Mouse (Mus musculus): Measurements from ENCODE around the gene Bag5.
A peak's percentile ranks its signal among the peaks of the same experiment; 100 is the strongest.
"Not testable (repeated sequence)": the region's sequence is repeated elsewhere in the genome, so short reads cannot be mapped to it uniquely, and the experiment has no call there.

Gene Bag5

DNA sequence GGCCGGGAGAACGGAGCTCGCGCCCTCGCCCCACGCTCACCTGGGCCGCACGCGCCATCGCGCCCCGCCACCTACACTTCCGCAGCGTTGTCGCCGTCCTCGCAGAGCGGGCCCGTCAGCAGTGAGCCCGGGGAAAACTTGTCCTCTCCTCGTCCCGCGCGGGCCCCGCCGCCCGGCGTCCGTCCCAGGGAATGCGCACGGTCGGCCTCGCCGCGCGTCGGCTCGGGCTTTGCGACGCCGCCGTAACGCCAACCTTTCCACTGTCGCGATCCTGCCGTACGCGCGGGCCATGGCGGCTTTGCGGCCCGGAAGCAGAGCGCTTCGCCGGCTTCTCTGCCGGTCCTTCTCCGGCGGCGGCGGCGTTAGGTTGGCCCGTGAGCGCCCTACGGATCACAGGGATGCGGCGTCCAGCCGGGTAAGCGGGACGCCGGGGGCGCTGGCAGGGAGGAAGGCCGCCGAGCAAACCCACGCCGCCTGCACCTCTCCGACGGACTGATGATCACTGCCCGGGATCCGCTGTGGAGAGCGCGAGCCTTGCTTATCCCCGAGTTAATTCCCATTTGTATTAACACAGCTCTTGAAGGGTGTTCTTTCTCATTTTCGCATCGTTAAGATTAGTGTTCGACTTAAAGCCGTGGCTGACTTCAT lies at the start of gene Bag5, which contains the start of gene Apopt1:
Gene Bag5, minus strand, starts transcription at position 254 of the 648 bp plus-strand sequence.
Gene Apopt1, plus strand, starts transcription at position 258 of the 648 bp plus-strand sequence.
- DNase-seq, result peak; percentile 86

DNA sequence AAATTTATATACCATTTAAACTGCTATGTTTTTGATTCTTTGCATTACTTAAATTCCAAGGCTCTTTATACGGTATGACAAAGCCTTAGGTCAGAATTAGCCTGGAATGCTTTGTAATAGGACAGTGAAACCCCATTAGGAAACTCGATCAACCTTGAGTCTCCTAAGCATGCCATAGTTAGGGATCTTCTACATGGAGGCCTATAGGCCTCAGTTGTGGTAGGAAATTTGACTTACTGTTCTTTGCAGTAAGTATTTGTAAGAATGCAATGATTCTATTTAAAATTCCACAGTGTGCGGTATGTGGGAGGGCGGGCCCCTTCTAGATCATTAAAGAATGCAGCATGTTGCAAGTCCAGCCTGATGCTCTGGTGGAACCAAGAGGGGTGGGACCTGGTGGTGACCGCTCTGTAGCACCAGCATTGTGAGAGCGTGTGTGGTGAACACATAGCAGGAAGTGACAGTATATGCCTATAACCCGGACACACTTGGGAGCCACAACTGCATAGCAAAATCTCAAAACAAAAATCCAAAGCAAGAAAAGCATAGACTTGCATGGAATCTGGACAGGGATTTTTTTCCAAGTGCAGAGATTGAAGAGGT lies 47.4 kb upstream of the Bag5 start:
- no peak for DNase-seq

DNA sequence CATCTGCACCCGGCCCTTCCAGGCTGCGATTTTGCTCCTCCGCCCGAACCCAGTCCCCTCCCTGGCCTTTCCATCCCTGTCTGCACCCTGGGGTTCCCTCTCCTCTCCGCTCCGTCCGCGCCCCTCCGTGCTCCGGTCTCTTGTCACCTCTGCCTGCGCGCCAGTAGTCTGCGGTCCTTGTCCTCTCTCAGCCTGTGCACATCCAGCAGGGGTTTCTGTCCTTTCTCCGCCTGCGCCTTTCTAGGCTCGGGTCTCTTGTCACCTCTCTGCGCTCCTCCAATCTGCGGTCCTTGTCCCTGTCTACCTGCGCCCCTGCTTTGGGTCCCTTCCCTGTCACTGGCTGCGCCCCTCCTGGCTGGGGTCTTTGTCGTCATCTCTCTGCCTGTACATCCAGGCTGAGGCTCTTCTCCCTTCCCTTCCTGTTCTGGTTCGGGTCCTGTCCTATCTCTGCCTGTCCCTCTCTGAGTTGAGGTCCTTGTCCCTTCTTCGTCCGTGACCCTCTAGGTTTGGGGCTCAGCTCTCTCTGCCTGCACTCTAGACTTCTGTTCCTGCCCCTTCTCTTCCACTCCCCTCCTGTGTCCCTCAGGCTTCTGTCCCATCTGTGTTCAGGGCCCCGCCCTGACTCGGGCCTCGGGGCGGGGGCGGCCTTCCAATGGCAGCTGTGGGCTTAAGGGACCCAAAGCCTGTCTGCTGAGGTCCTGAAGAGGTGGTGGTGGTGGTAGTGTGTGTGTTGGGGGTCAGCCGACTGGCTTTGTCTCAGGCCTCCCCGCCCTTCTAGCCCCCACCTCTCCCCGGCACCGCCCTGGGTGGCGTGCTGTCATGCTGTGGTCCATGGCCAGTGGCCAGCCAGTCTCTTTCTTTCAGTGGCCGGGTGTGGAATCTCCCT lies 46.4 kb upstream of the Bag5 start:
- DNase-seq, result peak; percentile 42

DNA sequence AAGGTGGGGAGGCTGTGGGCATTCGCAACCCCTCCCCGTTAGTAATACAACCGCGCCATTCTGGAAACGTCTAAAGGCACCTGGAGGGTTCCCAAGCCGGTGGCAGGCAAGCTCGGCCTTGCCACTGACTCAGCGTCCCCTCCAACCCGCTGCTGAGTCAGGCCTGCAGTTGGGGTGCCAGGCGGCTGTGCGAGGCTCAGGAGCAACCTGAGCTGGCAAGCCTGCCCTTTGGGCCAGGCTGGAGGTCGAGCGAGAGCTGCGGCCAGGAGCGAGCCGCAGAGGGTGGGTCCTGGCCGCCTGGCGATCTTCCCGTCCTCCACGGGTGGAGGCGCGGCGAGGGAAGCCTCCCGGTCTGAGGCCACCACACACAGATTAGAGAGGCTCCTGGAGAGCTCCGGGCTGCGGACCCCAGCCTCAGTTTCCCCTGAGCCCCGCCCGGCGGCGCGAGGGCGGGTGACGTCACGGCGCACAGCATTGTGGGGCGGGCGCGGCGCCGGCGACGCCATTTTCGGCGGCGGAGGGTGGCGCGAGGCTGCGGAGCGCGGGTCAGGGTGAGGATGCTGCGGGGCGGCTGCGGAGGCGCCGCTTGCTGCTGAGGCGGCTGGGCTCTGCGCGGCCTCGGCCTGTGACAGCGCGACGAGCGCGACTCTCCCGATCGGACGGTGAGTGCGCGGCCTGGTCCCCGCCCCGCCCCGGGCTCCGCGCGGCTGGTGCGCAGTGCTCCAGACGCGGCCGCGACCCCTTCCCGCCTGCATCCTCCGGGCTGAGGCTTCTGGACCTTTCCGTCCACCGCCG lies 45.5 kb upstream of the Bag5 start, which contains the start of gene Klc1:
Gene Klc1, plus strand, starts transcription at position 469 of the 795 bp plus-strand sequence.
- peak; percentile 81 for DNase-seq

DNA sequence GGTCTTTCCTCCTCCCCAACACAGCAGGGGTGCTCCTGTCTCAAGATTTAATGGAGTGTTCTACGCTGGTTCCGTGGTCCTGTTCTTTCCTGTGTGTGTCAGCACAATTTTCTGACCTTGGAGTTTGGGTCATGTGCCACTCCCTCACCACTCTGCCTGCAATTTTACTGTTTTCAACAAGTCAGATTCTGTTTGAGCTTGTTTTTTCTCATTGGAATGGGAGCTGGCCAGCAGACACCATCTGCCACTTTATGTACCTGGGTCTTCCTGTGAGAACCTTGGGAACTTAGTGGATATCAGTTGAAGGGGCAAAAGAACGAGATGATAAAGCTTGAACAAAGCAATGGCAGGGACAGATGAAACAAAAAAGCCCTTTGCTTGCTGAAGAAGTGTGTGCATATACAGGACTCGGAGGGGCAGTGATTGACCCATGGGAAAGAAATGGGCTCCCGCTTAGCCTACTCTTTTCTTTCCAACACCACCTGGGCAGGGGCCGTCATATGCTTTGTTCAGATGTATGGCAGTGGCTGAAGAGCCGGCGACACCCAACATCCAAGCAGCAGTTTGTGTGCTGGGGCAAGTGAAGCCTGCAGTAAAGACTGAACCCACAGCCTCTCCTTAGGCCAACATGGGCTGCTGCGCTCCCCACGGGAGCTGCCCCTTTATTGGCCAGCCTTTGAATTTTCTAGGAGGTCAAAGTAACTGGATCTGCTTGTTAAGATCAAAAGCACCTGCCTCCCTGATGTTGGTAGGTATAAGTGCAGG lies 44.7 kb upstream of the Bag5 start:
- DNase-seq, result no peak

DNA sequence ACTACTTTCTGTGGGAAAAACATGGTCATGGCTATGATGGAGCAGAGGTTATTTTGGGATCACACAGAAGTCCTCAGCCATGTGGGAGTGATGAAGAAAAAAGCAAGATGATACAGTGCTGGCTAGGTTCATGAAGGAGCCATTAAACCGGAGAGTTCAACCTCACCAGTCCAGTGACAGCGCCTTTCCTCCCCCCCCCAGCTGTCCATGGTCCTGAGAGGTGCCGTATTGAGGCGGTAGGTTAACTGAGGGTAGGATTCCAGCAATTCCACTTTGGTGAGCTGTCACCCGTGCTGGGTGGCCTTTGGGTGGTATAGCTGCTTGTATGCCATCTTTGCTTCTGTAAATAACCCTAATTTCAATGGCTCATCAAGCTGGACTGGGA lies 43.6 kb upstream of the Bag5 start:
- DNase-seq, result no peak

DNA sequence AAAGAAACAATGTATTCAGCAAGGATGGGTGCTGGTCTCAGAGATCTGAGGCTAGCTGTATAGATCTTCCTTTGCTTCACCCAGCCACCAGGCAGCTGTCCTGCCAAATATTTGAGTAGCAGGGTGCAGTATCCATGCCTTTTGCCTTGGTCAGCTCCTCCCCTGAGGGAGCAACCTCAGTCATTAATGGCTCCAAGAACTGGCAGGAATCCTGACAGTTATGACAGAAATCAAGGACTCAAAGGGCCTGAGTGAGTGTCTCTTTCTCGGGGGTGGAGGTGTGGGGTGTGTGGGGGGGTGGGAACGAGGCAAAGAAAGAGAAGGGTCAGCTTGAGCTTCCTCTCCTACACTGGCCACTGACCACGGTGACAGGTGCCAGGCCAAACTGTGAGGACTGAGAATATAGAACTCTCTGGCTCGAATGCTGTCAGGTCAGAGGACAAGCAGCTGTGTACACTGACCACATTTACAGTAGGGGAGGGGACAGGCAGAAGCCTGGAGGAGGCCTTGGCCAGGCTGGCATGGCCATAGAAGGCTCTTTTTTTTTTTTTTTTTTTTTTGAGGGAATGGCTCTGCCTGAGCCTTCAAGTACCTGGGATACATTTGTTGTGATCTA lies 43.1 kb upstream of the Bag5 start:
- DNase-seq, result no peak

DNA sequence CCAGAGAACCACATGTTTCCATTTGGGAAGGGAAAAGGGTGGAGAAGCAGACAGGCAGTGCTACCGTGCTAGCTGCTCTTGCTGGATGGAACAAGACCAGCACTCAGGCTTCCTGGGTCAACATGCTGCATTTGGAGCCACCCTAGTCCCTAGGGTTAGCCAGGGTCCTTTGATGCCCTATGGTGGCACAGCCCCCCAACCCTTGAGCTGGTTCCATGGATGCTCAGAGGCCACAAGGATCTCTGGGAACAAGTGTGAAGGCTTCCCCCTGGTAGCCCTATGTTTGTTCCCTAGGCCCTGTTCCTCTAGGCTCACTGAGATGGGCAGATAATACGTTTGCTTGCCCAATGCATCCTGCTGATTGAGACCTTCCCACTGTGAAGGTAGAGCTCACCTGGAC lies 42.2 kb upstream of the Bag5 start:
- DNase-seq, result no peak

DNA sequence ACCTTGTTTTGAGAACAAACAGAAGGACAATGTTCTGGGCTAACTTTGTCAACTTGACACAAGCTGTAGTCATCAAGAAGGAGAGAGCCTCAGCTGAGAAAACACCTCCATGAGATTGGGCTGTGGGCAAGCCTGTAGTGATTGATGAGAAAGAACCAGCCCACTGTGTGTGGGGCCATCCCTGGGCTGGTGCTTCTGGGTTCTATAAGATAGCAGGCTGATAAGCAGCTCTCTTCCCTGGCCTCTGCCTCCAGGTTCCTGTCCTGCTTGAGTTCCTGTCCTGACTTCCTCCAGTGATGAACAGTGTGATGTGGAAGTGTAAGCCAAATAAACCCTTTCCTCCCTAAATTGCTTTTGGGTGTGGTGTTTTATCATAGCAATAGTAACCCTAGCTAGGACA lies 41.7 kb upstream of the Bag5 start:
- no peak for DNase-seq

DNA sequence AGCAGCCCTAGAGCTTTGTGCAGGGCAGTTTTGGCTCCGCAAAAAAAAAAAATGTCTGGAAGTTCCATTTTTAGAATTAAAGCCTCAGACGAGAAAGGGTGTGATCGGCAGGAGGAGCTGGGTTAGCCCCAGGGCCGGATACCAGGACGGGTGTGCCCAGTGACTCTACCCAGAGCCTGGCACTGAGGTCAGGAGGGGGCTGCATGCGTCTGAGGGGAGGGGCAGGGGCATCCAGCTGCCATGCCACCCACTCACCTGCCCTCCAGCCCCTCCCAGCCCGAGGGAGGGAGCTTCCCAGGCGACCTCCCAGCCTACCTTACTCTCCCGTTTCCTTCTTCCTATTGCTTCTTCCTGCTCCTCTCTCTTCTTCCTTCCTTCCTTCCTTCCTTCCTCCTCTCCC lies 40.3 kb upstream of the Bag5 start:
- DNase-seq, result no peak

DNA sequence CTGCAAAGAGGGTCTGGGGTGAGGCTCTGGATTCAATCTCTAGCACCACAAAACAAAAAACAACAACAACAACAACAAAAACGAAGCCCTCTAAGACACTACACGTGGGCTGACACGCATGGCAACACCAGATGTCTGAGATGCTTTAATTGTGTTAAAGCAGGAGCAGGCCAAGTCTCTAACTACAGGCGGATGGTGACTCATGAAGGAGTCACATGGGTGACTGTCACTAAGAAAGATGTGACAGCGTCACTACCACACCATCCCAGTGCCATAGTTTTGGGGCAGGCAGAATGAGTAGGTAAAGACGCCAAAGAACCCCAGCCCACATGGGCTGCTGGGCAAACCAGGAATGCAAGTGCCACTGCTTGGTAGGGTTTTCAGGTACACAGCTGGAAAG lies 39.4 kb upstream of the Bag5 start:
- DNase-seq, result no peak

DNA sequence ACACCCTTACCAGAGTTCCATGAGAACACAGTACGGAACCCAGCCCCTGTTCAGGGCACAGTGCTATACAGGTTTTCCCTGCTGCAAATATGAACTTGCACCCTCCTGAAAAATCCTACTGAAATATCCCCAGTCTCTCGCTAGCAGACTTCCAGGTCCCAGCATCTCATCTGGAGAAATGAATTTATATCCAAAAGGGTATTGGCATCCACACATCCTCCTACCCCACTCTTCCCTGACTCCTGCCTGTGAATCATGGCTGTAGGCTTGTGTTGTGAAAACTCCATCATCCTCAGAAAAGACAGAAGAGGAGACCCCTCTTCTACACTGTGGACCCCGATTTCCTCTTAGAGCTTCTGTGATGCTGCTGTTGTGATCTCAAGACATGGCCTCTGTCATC lies 37.7 kb upstream of the Bag5 start:
- no peak for DNase-seq

DNA sequence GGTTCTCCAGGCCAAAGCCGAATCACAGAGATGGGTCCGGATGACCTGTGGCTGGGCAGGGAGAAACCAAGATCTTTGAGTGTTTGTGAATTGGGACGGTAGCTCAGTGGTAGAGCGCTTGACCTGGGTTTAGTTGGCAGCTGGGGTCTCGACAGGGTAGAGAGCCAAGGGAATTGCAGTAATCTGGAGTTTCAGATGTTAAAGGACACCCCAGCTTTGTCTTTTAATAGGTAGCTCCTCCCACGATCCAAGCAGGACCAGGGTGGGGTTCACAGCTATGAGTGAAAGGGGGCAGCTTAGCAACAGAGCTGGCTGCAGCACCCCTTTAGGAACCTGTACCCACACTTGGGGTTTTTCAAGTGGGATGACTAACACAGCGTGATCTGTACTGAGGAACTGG lies 34.4 kb upstream of the Bag5 start:
- no peak for DNase-seq

DNA sequence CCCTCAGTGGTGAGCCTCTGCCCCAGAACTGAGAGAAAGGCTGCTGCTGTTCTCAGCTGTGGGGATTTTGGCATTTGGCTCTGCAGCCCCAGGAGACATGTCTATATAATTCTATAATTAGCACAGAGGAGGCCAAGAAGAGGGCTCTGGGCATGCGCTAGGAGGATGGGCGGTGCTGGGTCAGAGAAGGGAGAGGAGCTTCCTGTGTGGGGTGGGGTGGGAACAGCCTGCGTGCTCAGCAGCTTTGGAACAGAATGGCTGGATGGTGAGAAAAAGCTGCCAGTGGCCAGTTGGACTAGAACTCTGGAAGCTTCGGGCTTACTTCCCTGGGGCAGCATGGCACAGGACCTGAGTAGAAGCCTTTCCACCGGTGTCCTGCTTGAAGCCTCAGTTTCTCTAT lies 33.0 kb upstream of the Bag5 start:
- peak; percentile 76 for DNase-seq

DNA sequence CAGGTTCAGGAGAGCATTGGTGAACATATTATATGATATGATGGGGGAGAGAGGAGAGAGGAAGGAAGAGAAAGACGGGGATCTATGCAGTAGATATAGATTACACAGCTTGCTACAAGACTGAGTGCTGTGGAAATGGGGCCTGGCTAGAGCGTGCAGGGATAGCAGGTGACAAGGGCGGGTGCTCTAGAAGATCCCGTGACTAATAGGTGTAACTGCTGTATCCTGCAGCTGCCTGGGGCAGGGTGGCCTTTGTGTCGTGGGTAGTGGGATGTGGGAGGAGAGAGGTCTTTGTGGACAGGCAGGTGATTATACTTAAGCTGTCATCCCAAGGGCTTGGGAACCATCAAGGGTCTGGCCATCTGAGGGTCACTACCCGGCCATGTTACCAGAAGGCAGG lies 32.2 kb upstream of the Bag5 start:
- DNase-seq, result no peak

DNA sequence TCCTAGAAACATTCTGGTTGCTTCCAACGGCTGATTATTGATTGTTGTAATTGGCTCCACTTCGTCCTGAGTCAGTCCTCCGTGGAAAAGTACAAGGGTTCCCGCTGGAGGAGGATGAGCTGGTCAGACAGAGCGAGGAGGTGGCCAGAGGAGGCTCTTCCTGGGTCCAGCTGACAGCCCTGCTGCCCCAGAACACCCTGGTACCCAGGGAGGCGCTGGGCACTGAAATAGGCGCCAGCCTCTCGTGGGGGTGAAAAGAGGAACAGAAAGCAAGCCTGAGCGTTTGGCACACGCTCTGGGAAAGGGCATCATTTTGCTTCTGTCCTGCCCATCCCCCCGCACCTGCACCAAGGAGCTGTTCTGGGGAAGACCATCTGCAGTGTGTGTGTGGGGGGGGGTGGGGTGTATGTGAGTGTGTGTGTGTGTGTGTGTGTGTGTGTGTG lies 30.9 kb upstream of the Bag5 start:
- no peak for DNase-seq

DNA sequence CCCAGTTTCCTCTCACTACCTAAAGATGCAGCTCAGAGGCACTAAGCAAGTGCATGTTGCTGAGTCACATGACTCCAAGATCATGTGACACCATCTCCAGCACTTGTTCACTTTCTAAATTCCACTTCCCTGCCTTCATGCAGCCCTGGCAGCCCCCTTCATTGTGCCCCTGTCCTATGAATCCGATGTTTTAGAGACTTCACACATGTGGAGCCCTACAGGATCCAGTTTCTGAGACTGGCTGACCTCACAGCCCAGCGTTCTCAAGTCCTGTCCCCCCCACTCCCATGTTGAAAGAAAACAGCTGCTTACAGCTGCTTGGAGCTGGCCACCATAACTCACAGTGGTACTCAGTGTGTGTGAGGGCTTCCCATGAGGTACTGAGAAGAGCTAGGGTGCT lies 30.4 kb upstream of the Bag5 start:
- DNase-seq, result no peak

DNA sequence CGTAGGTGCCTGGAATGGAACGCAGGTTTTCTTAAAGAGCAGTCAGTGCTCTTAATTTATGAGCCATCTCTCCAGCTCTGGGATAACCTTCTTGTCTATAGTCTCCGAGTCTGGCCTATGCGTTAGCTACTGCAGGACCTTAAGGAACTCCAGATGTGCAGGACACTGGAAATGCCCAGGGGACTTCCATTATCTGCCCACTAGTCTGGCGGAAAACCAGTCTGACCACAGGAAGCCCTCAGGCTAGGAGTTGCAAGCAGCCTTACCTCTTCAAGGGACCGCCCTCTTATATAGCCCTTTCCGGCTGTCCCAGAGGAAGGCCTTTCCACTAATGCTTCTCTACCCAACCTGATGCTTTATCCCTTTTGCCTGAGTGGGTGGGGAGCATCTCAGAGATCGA lies 28.3 kb upstream of the Bag5 start:
- no peak for DNase-seq

DNA sequence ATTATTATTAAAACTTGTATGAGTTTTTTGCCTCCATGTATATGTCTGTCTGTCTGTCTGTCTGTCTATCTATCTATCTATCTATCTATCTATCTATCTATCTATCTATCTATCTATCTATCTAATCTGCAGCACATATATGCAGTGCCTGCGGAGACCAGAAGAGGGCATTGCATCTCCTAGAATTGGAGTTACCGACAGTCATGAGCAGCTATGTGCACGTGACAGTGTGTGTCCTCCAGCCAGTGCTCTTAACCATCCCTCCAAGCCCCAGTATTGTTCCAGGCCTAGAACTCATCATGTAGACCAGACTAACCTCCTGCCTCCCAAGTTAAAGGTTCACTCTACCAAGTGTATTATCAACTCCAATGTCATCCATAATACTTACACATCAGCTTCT lies 25.7 kb upstream of the Bag5 start:
- peak; percentile 38 for DNase-seq

DNA sequence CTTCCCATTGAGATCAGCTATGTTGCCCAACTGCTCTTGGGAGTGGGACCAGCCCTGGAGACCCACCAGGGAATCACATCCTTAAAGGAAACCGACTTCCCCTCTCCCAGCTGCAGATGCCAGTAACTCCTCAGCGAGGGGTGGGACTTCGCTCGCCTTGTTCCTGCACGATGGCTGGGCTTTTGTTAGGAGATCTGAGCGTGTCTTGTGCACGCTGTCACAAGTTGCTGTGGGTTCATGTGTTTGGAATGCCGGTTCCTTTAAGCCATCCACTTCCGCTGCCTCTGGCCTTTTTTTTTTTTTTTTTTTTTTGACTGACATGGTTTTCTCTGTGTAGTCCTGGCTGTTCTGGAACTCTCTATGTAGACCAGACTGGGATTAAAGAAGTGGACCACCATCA lies 24.3 kb upstream of the Bag5 start:
- DNase-seq, result no peak

DNA sequence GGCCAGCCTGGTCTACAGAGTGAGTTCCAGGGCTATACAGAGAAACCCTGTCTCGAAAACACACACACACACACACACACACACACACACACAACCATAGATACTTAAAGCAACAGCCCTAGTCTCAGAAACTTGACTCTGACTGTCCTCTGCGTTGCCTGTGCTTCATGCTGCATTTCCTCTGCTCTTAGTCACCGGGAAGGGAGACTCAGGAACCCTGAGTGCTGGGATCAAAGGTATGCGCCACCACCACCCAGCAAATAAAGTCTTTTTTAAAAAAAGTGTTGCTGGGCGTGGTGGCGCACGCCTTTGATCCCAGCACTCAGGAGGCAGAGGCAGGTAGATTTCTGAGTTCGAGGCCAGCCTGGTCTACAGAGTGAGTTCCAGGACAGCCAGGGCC lies 23.6 kb upstream of the Bag5 start:
- DNase-seq, result not testable (repeated sequence)

DNA sequence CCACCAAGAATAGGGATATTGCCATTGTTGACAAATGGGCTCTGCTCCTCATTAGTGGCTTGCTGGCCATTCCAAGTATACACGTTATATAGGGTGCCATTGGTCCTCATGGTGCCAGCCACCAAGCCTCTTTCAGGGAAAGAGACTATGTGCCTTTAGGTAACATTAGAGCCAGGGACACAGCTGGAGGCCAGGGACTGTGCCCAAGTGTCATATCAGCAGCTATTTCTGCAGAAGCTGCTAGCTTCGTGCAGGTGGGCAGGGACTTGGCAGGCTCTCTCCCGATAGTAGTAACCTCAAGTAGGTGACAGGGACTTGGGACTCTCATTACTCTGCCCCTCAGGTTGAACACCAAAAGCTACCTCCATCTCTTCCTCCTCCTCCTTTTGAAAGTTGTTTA lies 21.9 kb upstream of the Bag5 start:
- DNase-seq, result no peak
